Mouse (Mus musculus) forebrain, embryonic 15.5 days (tissue): ENCODE data around the gene Spg20. TPM values are rescaled to one million over a fixed set of nuclear protein-coding genes. Genes with fewer than 3 reads are reported as not detected.

Source experiments
- ATAC-seq: fragments of 200-750 bp; cut with Nextera tagmentation; replicated peaks from 2 replicates; pipeline ENCODE4 v1.8.0; 2017; ENCODE audit warnings: mild to moderate bottlenecking, moderate TSS enrichment, moderate library complexity
- H3K27ac ChIP-seq: fragments of 300-500 bp; sonication (generic); replicated peaks from 2 replicates; pipeline ENCODE4 v1.5.1; 2015; ENCODE audit warnings: mild to moderate bottlenecking, inconsistent platforms
- H3K27me3 ChIP-seq: fragments of 300-500 bp; sonication (generic); 2 replicates; pipeline ENCODE4 v1.6.1; 2015; ENCODE audit warnings: inconsistent platforms
- H3K36me3 ChIP-seq: fragments of 300-500 bp; sonication (generic); 2 replicates; pipeline ENCODE4 v1.6.1; 2015; ENCODE audit warnings: mild to moderate bottlenecking, inconsistent platforms
- H3K4me1 ChIP-seq: fragments of 300-500 bp; sonication (generic); 2 replicates; pipeline ENCODE4 v1.6.1; 2015; ENCODE audit warnings: inconsistent platforms
- H3K4me2 ChIP-seq: fragments of 300-500 bp; sonication (generic); replicated peaks from 2 replicates; pipeline ENCODE4 v1.6.1; 2015; ENCODE audit warnings: mild to moderate bottlenecking, inconsistent platforms
- H3K4me3 ChIP-seq: fragments of 300-500 bp; sonication (generic); 2 replicates; pipeline ENCODE4 v1.5.1; 2015; ENCODE audit warnings: mild to moderate bottlenecking, inconsistent platforms
- H3K9ac ChIP-seq: fragments of 300-500 bp; sonication (generic); replicated peaks from 2 replicates; pipeline ENCODE4 v1.6.1; 2015; ENCODE audit warnings: mild to moderate bottlenecking, inconsistent platforms
- H3K9me3 ChIP-seq: fragments of 300-500 bp; sonication (generic); 2 replicates; pipeline ENCODE4 v1.6.1; 2016; ENCODE audit warnings: inconsistent platforms
- WGBS: fragments of 180-500 bp; shearing (Covaris S2); methylation state at CpG from one replicate; pipeline ENCODE4 v1.1.7; 2015; ENCODE audit warnings: mixed read lengths; 5-methylcytosine and 5-hydroxymethylcytosine counted together
- polyA plus RNA-seq: library from polyadenylated mRNA; unstranded; fragments of >200 nt; fragmentation: Nextera tagmentation; extraction: Ambion mirVana; gene quantifications from 2 replicates; pipeline ENCODE4 v1.2.1, GENCODE M21; 2015

The Spg20 gene
- polyA plus RNA-seq, 1 experiment from 2014 or later, result 21.4 TPM

DNA sequence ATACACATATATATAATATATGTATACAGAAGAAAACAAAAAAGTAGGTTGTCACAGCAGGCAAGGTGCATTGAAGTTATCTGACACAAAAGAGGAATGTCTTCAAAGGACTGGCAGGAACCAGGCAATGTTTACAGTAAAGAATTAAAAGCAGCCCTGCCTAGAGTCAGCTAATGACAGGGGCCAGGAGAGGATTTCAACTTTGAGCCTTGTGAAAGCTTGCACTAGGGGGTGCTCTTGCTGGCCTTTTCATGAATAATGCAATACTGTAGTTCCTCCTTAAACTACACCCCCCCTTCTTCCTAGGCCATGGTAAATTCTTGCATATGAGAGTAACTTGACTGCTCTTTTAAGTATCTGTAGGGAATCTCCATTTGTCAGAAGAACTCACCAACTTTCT lies 10.8 kb upstream of the Spg20 start:
- Histone ChIP-seq H3K4me3 (no peak overlapping the region), H3K4me1 (peaks cover 11% of the 10 kb centered on the region), H3K4me2 (no peak overlapping the region), H3K27me3 (no peaks in the 10 kb centered on the region), H3K36me3 (no peaks in the 10 kb centered on the region), H3K27ac (no peak overlapping the region), H3K9me3 (no peaks in the 10 kb centered on the region), H3K9ac (no peak overlapping the region)
- ATAC-seq, result no peak

DNA sequence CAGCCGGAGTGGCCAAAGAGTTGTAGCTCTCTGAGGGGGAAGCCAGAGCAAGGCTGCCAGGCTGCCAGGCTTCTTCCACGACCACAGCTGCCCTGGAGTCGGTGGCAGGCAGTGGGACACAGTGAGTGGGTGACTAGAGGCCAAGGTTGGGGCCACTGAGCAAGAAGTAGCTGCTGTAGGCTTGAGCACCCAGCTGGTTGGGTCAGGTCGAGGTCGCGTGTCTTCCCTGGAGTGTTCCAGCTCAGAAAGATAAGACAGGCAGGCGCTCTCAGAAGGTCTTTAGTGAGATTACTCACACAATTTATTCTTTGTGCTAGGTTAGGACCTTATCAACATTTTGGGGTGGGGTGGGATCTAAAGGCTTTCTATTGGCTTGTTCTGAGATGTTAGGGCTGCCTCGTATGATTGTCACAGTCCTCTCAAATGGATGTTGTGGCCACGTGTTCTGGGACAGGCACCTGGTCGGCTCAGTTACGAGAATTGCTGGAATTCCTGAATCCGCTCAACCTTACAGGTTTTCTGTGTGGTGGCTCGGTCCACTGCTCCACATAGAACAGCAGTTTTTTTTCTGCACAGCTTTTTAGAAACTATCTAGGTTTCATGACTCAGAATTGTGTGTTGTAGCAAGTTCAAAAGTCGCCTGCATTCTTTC lies 6.4 kb upstream of the Spg20 start:
- no peaks in the 10 kb centered on the region for H3K36me3 ChIP-seq
- H3K4me2 ChIP-seq, result no peak overlapping the region
- no peaks in the 10 kb centered on the region for H3K9me3 ChIP-seq
- H3K27me3 ChIP-seq, result no peaks in the 10 kb centered on the region
- H3K27ac ChIP-seq, result no peak overlapping the region
- WGBS, result 88% methylated on average over 14 of the region's 14 CpGs
- H3K4me3 ChIP-seq, result no peak overlapping the region
- no peak overlapping the region for H3K9ac ChIP-seq
- no peak for ATAC-seq
- H3K4me1 ChIP-seq, result no peaks in the 10 kb centered on the region

DNA sequence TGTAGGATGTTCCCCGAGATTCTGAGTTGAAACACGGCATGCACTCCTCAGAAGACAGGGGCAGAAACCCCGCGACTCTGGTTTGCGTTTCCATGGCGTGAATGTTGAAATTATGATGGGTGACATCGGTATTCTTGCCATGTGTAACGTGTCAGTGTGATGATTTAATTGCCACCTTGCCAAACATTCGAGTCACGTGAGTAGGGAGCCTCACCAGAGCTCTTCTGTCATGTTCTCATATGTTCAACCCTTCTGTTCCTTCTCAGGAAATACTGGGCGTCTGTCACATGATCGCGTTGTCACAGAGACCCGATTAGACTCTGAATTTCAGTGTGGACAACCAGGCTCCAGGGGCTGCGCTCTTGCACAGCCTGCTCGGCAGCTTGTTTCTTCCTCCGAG lies 5.9 kb upstream of the Spg20 start:
- Histone ChIP-seq H3K4me3 (no peak overlapping the region), H3K27ac (no peak overlapping the region), H3K36me3 (no peaks in the 10 kb centered on the region), H3K9me3 (no peaks in the 10 kb centered on the region), H3K27me3 (no peaks in the 10 kb centered on the region), H3K4me2 (no peak overlapping the region), H3K9ac (no peak overlapping the region), H3K4me1 (no peaks in the 10 kb centered on the region)
- 84% methylated on average over 17 of the region's 17 CpGs for WGBS
- no peak for ATAC-seq

DNA sequence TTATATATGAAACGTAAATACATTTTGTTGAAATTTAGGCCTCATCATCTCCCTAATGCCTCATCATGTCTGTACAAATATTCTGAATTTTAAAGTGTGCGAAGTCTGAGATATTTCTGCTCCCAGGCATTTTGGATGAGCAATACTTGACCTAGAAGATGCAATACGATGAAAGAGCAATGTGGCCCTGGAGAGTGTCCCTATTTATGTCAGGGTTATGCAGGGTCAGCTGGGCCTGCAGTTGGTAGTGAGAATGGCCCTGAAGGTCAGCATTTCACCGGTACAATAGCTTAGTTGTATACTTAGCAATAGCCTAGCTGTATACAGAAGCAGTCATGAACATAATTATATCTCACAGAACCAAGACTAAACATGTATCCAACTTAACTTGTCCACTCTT lies 2.8 kb upstream of the Spg20 start:
- H3K4me2 ChIP-seq, result no peak overlapping the region
- H3K9ac ChIP-seq, result no peak overlapping the region

DNA sequence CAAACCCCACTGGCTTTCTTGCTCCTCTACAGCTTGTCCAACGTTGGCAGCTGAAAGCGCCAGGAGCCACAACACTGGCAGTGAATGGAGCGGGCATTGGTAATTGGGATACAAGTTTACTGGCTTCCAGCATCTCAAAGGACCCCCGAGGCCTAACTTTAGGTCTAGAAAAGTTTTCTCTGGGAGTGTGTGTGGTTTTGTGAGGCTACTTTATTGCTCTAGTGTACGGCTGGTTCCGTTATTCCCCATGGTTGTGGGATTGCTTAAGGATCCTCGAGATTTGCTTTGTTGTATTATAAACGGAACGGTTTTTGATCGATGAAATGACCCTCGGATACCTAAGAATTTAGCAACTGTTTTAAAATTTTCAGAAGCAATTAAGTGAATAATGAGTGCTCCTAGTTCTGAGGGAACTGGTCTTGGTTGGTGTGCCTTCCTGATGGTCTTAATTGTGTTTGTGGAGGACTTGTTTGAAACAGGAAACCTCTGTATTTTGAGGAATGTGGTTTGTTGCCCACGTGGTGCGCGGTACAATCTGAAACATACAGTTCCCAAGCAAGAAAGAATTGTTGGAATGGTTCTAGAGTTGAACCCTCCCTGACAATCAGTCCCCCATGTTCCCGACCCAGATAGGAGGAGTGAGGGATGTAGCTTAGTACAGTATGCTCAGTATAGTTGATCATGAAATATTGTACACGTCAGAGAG lies 955 bp downstream of the Spg20 start:
- H3K4me1 ChIP-seq, result peaks cover 22% of the 10 kb centered on the region
- 33% methylated on average over 16 of the region's 16 CpGs for WGBS
- peak; percentile 67; the same call in 1 of the 2 replicates for ATAC-seq
- no peaks in the 10 kb centered on the region for H3K9me3 ChIP-seq
- peak overlapping the region; percentile 92 for H3K9ac ChIP-seq
- peak overlapping the region; percentile 69 for H3K4me2 ChIP-seq
- H3K4me3 ChIP-seq, result peak overlapping the region; percentile 89
- H3K27ac ChIP-seq, result peak overlapping the region; percentile 83
- H3K27me3 ChIP-seq, result no peaks in the 10 kb centered on the region
- peaks cover 10% of the 10 kb centered on the region for H3K36me3 ChIP-seq

More for the DNA sequence above, 2.8 kb upstream of the Spg20 start:
- Histone ChIP-seq H3K27me3 (no peaks in the 10 kb centered on the region), H3K9me3 (no peaks in the 10 kb centered on the region), H3K4me1 (peaks cover 14% of the 10 kb centered on the region), H3K27ac (no peak overlapping the region), H3K36me3 (no peaks in the 10 kb centered on the region), H3K4me3 (no peak overlapping the region)
- no peak for ATAC-seq
- 93% methylated on average over 4 of the region's 4 CpGs for WGBS

DNA sequence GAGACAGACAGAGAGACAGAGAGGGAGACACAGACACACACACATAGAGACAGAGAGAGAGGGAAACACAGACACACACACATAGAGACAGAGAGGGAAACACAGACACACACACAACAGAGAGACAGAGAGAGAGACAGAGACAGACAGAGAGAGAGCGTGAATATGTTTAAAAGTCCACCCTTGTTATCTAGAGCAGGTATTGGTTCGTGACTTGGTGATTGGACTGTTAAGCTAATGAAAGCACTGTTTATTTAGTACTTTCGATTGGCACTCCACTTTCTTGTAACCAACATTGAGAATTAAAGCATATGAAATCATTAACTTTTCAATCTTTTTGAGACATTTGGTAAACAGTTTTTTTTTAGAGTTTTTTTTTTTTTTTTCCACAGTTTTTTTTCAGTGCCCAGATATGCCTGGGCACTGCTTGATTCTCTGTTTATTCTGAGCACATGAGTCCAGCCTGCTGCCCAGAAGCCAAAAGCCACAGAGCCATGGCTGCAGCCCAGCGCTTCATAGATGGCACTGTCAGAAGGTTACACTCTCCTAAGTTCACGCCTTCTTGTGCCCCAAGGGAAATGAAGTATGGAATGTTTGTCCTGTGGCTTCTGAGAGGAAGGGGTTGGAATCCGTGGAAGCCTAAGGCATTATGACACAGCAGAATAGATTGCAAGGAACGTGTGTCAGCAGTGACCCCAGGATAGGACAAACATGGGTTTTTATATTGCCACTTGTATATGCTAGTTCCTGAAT lies 2.6 kb downstream of the Spg20 start:
- Histone ChIP-seq H3K9ac (no peak overlapping the region), H3K27me3 (no peaks in the 10 kb centered on the region), H3K4me3 (no peak overlapping the region), H3K4me1 (peaks cover 22% of the 10 kb centered on the region), H3K27ac (no peak overlapping the region), H3K9me3 (no peaks in the 10 kb centered on the region), H3K36me3 (peaks cover 27% of the 10 kb centered on the region), H3K4me2 (no peak overlapping the region)
- ATAC-seq, result no peak
- 79% methylated on average over 7 of the region's 7 CpGs for WGBS

DNA sequence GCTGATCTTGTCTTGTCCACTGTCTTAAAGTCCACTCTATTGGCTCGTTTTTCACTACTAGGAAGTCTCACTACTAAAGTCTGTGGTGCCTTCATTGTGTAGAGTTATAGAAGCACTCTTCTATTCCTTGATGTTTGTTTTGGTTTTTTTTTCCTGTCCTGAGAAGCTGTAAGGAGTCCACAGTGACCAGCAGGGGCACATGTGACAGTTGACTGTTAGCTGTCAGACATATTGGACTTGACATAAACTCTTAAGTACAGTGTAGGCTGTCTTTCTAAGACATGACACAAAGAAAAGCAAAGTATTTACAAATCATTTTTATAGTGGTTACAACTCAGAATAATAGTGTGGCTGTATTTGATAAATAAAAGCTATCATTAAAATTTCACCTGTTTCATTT lies 3.2 kb downstream of the Spg20 start:
- no peak overlapping the region for H3K4me3 ChIP-seq
- H3K9ac ChIP-seq, result no peak overlapping the region
- peaks cover 29% of the 10 kb centered on the region for H3K36me3 ChIP-seq
- no peak overlapping the region for H3K4me2 ChIP-seq
- H3K4me1 ChIP-seq, result peaks cover 22% of the 10 kb centered on the region
- no peaks in the 10 kb centered on the region for H3K9me3 ChIP-seq
- H3K27me3 ChIP-seq, result no peaks in the 10 kb centered on the region
- no peak for ATAC-seq
- no peak overlapping the region for H3K27ac ChIP-seq
- 57% methylated on average over 1 of the region's 1 CpGs for WGBS

DNA sequence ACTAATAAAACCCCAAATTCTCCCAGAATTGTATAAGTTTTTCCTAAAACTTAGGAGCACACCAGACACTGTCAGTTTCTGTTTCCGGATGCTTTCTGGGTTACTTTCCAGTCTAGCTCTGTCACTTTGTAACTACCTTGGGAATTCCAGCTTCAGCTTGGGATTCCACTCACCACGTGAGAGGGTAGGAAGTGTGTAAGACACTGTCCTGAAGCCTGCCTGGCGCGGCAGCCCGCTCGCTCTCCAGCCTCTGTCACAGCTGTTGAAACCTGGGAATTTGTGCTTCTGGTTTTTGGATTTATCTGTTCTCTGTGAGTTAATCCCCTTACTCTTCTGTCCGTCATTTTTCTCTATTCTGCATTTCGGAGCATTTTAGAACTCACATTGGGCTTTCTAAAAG lies 4.1 kb downstream of the Spg20 start:
- Histone ChIP-seq H3K27me3 (no peaks in the 10 kb centered on the region), H3K4me2 (no peak overlapping the region), H3K27ac (no peak overlapping the region), H3K36me3 (peaks cover 32% of the 10 kb centered on the region), H3K4me1 (peaks cover 22% of the 10 kb centered on the region), H3K9me3 (no peaks in the 10 kb centered on the region), H3K9ac (no peak overlapping the region), H3K4me3 (no peak overlapping the region)
- WGBS, result 91% methylated on average over 8 of the region's 8 CpGs
- ATAC-seq, result no peak

DNA sequence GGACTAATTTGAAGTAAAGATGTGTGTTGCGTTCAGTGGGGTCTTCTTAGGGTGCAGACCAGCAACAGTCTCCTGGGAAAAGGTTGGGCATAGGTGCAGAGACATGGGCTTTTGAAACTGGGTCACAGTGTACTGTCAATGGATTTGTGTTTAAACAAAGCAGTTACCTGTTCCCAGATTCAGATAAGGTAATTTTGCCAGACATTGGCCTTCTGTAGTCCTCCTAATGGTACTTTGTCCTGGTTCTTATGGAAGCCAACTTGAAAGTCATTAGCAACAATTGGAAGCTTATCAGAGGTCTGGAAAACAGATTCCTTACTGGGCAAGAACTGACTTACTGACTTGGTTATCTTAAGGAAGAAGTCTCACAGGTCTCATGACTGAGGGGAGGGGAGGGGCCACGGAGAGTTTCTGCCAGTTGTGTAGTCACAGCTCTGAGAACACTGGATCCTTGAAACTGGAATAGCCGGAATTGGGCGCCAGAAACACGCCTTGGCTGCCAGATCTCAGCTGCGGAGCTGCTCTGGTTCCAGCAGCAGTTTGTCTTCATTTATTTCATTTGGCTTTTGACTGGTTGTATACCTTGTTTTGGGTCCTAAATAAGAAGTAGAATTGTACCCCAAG lies 7.5 kb downstream of the Spg20 start:
- Histone ChIP-seq H3K9ac (no peak overlapping the region), H3K4me1 (peaks cover 6% of the 10 kb centered on the region), H3K4me3 (no peak overlapping the region), H3K4me2 (no peak overlapping the region), H3K9me3 (no peaks in the 10 kb centered on the region), H3K36me3 (peaks cover 62% of the 10 kb centered on the region), H3K27ac (no peak overlapping the region), H3K27me3 (no peaks in the 10 kb centered on the region)
- WGBS, result 87% methylated on average over 6 of the region's 6 CpGs
- no peak for ATAC-seq

DNA sequence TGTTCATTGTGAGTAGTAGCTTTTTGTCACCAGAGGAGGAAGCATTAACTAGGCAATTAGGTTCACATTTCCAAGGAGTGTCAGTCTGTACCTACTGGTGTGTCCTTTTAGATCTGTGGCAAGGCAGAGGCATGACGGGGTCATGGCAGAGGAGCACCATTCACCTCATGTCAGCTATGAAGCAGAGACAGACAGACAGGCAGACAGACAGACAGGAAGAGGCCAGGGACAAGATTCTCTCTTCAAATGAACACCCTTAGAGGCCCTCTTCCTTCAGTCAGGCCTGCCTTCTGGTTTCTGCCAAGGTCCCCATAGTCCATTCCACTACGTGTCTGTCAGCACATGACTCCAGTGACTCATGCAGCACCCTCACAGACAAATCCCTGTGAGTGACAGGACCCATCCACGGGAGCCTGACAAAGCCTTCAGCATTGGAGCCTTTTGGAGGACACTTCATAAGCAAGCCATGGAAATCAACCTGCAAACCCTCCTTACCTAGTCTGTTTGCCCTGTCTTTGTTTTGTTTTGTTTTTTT lies 10.5 kb downstream of the Spg20 start:
- H3K36me3 ChIP-seq, result peaks cover 83% of the 10 kb centered on the region
- no peak overlapping the region for H3K4me3 ChIP-seq
- no peak for ATAC-seq
- H3K9ac ChIP-seq, result no peak overlapping the region
- 84% methylated on average over 3 of the region's 3 CpGs for WGBS
- H3K4me2 ChIP-seq, result no peak overlapping the region
- H3K27ac ChIP-seq, result no peak overlapping the region
- no peaks in the 10 kb centered on the region for H3K27me3 ChIP-seq
- no peaks in the 10 kb centered on the region for H3K9me3 ChIP-seq
- H3K4me1 ChIP-seq, result no peaks in the 10 kb centered on the region; the same call in 1 of the 2 replicates

DNA sequence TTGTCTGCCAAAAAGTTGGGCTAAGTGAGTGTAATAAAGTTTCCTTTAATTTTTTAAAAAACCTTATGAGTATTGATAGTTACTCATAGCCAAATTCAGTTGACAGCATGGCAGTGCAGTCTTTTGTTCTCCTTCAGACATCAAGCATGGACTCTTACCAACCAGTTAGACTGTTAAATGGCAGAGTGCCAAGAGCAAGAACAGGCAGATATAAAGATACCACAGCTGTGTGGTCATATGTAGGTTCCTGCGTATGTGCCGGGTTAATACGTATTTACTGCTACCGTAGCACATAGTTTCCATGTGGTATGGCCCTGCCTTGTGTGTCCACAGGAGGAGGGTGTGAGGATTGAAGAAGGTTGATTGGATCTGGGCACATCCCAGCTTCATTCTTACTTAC lies 11.2 kb downstream of the Spg20 start:
- Histone ChIP-seq H3K4me2 (no peak overlapping the region), H3K9ac (no peak overlapping the region), H3K4me3 (no peak overlapping the region), H3K36me3 (peaks cover 83% of the 10 kb centered on the region), H3K27me3 (no peaks in the 10 kb centered on the region), H3K27ac (no peak overlapping the region), H3K4me1 (no peaks in the 10 kb centered on the region; the same call in 1 of the 2 replicates), H3K9me3 (no peaks in the 10 kb centered on the region)
- 81% methylated on average over 4 of the region's 4 CpGs for WGBS
- ATAC-seq, result no peak

DNA sequence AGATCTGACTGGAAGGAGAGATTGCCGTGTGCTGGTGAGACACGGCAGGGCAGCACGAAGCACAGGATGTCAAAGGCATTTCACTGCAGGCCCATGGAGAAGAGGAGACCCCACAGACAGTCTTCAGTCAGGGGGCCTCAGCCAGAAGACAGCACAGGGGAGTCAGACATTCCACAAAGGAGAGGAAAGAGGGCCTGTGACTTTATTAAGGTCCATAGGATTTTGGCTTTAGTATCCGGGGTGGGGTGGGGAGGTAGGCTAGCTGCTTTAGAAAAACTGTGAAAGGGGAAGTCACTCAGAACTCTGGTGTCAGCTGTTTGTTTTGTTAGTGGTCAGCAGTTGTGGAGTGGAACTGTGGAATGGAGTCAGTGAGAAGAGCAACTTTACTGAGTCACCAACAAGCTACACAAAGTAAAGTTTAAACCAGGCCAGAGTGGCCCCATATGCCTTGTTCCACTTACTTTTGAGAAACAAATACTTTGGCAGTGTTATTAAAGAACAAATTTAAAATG lies 17.3 kb downstream of the Spg20 start:
- Histone ChIP-seq H3K4me1 (no peaks in the 10 kb centered on the region), H3K9me3 (no peaks in the 10 kb centered on the region), H3K9ac (no peak overlapping the region), H3K27ac (no peak overlapping the region), H3K27me3 (no peaks in the 10 kb centered on the region), H3K4me2 (no peak overlapping the region), H3K36me3 (peaks cover 78% of the 10 kb centered on the region), H3K4me3 (no peak overlapping the region)
- 87% methylated on average over 4 of the region's 4 CpGs for WGBS
- ATAC-seq, result no peak
